Mouse (Mus musculus): Measurements from ENCODE around the gene Irf5.

DNA sequence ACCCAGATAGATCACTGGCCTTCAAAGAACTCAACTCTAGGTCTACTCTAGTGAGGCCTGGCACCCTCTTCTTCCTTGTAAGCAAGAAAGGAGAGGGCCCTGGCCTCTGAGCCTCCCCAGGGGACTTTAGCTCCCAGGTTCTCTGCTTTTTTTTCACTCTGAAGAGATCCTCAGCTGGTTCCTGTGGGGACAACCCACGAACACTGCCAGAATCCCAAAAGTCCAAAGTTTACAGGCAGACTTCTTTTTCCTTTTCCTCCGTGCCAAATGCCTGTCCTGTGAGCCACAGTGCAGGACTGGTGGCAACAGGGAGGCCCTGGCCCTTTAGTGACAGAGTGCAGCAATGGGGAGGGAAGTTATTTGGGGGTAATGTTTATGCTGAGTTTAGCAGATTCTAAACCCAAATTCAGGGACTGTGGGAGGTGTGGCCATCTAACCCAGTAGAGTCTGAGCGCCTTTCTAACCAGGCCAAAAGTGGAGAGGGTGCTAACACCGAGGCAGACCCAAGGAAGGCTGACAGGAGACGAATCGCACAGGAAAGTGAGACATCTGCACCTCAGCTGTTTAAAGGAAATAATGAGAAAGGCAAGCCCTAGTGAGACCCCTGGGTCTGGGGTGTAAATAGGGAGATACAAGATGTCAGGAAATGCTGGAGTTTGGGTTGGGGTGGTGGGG, 3.7 kb upstream of the Irf5 start:
- no peak for TF ChIP-seq POLR2A (IDR thresholded peaks at IDR 0.05; ENCODE audit: borderline replicate concordance, extremely low read depth, low read depth, low read length)
- no peak for TF ChIP-seq CTCF (IDR thresholded peaks at IDR 0.05; ENCODE audit: insufficient read depth, low read length)
